Mouse (Mus musculus): ENCODE measurements at regions not wholly inside any gene's neighbourhood (a gene's known extent, or its start where the extent isn't known, plus 50 kb on each side); places are given as distances from the start of the nearest gene placed in this dataset.

GRCm38 (mm10) chr5:120315116-120315515, 116.4 kb upstream of the Lhx5 start:
- DNase-seq, result no peak

GRCm38 (mm10) chr5:120318951-120319350, 112.5 kb upstream of the Lhx5 start:
- DNase-seq, result no peak

GRCm38 (mm10) chr5:120322031-120322731, 109.3 kb upstream of the Lhx5 start:
- DNase-seq, result no peak

- no peak for DNase-seq
Measured at GRCm38 (mm10) chr5:120322732-120323316, 108.7 kb upstream of the Lhx5 start.

GRCm38 (mm10) chr5:120324111-120324510, 107.4 kb upstream of the Lhx5 start:
- DNase-seq, result no peak

GRCm38 (mm10) chr5:120325386-120325910, 106.1 kb upstream of the Lhx5 start:
- no peak for DNase-seq

GRCm38 (mm10) chr5:120332030-120332429, 99.5 kb upstream of the Lhx5 start:
- peak; percentile 57 for DNase-seq

- DNase-seq, result no peak
Measured at GRCm38 (mm10) chr5:120339162-120339561, 92.3 kb upstream of the Lhx5 start.

- no peak for DNase-seq
Measured at GRCm38 (mm10) chr5:120340696-120341231, 90.7 kb upstream of the Lhx5 start.

- DNase-seq, result no peak
Measured at GRCm38 (mm10) chr5:120350461-120350860, 81.0 kb upstream of the Lhx5 start.

GRCm38 (mm10) chr5:120351827-120352226, 79.7 kb upstream of the Lhx5 start:
- DNase-seq, result no peak

GRCm38 (mm10) chr5:120353657-120354056, 77.8 kb upstream of the Lhx5 start:
- DNase-seq, result no peak

GRCm38 (mm10) chr5:120356950-120357349, 74.5 kb upstream of the Lhx5 start:
- DNase-seq, result no peak

- no peak for DNase-seq
Measured at GRCm38 (mm10) chr5:120358084-120358690, 73.3 kb upstream of the Lhx5 start.

- DNase-seq, result no peak
Measured at GRCm38 (mm10) chr5:120365950-120366467, 65.5 kb upstream of the Lhx5 start.

- no peak for DNase-seq
Measured at GRCm38 (mm10) chr5:120368797-120369196, 62.7 kb upstream of the Lhx5 start.

GRCm38 (mm10) chr5:120371176-120371819, 60.2 kb upstream of the Lhx5 start:
- DNase-seq, result peak; percentile 14

- DNase-seq, result no peak
Measured at GRCm38 (mm10) chr5:120373426-120373825, 58.1 kb upstream of the Lhx5 start.
